Mouse (Mus musculus): ENCODE measurements at regions not wholly inside any gene's neighbourhood (a gene's known extent, or its start where the extent isn't known, plus 50 kb on each side); places are given as distances from the start of the nearest gene placed in this dataset.
"Not testable (repeated sequence)": the region's sequence is repeated elsewhere in the genome, so short reads cannot be mapped to it uniquely, and the experiment has no call there.

DNA sequence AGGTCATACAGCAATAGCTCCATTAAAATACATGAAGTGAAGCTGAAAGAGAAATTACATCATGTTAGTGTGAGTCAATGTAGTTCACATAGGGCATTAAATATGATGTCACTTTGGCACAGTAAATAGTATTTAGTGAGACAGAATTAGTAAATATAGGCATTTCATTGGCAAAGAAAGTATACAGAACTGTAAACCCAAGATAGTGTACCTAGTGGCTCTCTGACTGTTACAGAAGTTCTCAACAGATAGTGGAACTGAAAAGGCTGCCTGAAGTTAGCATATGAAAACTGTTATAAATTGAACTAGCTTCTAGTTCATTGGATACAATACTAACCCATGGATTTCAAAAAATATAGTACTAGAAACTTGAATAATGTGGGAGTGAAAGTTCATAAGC is 1642.1 kb upstream of the Cdh6 start:
- Histone ChIP-seq H3K4me1 (ENCODE audit: control insufficient read depth, insufficient read depth, low read length) (no peaks in the 10 kb centered on the region), H3K4me3 (ENCODE audit: insufficient read depth, low read depth, low read length) (no peak overlapping the region), H3K27me3 (ENCODE audit: control insufficient read depth, insufficient read depth, low read length) (no peaks in the 10 kb centered on the region), H3K9ac (ENCODE audit: low read depth, low read length) (no peak overlapping the region), H3K27ac (replicated peaks; ENCODE audit: insufficient read depth, low read depth, low read length) (no peak overlapping the region), H3K36me3 (ENCODE audit: control insufficient read depth, insufficient read depth, low read length) (no peaks in the 10 kb centered on the region), H3K79me2 (ENCODE audit: control insufficient read depth, insufficient read depth, low read length) (no peaks in the 10 kb centered on the region)
- no peak for DNase-seq (ENCODE audit: extremely low read depth, low read depth, low spot score)
- no peak for TF ChIP-seq POLR2A (IDR thresholded peaks at IDR 0.05; ENCODE audit: extremely low read depth, insufficient read depth, low read length)
- TF ChIP-seq CTCF (IDR thresholded peaks at IDR 0.05; ENCODE audit: low read depth, low read length) = no peak

DNA sequence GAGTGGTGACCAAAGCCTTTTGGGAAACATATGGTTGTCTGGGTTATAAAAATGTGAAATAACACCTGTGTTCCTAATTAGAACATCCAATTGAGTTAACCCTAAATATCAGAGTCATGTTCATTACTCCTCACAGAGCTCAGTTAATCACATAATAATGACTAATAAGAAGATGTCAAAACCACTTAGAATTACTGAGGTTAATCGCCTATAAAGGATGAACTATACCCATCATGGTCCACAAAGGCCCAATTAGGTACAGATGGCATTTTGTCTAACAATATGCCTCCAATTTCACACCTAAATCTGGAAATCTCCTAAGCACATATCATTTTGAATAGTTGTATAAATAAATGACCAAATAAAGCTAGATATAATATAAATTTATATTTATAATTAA is 1633.4 kb upstream of the Cdh6 start:
- H3K4me1 ChIP-seq (ENCODE audit: control insufficient read depth, insufficient read depth, low read length) = no peaks in the 10 kb centered on the region
- H3K36me3 ChIP-seq (ENCODE audit: control insufficient read depth, insufficient read depth, low read length) = no peaks in the 10 kb centered on the region
- no peaks in the 10 kb centered on the region for H3K27me3 ChIP-seq (ENCODE audit: control insufficient read depth, insufficient read depth, low read length)
- H3K79me2 ChIP-seq (ENCODE audit: control insufficient read depth, insufficient read depth, low read length) = no peaks in the 10 kb centered on the region
- WGBS = 50% methylated on average over 1 of the region's 1 CpGs
- DNase-seq (ENCODE audit: extremely low read depth, low read depth, low spot score) = no peak
- TF ChIP-seq POLR2A (IDR thresholded peaks at IDR 0.05; ENCODE audit: extremely low read depth, insufficient read depth, low read length) (no peak), CTCF (IDR thresholded peaks at IDR 0.05; ENCODE audit: low read depth, low read length) (no peak)
- H3K4me3 ChIP-seq (ENCODE audit: insufficient read depth, low read depth, low read length) = no peak overlapping the region
- H3K27ac ChIP-seq (replicated peaks; ENCODE audit: insufficient read depth, low read depth, low read length) = no peak overlapping the region
- no peak overlapping the region for H3K9ac ChIP-seq (ENCODE audit: low read depth, low read length)

DNA sequence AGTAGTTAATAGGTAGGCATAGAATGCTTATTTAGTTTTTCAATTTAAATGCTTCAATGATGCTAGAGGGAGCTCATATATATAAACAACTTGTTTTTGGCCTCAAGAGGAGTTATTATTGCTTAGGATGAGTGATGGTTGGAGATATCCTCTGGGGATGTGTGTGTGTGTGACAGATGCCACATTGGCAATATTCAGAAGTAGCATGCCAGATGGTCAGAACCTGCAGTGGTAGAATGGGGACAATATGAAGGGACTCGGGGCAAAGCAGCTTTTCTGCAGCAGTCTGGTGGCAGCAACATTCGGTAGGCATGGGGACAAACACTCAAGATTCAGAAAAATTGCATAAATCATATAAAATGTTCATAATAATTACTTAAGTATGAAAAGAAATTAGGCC is 1621.7 kb upstream of the Cdh6 start:
- Histone ChIP-seq H3K4me3 (ENCODE audit: insufficient read depth, low read depth, low read length) (no peak overlapping the region), H3K36me3 (ENCODE audit: control insufficient read depth, insufficient read depth, low read length) (no peaks in the 10 kb centered on the region), H3K27me3 (ENCODE audit: control insufficient read depth, insufficient read depth, low read length) (no peaks in the 10 kb centered on the region), H3K9ac (ENCODE audit: low read depth, low read length) (no peak overlapping the region), H3K27ac (replicated peaks; ENCODE audit: insufficient read depth, low read depth, low read length) (no peak overlapping the region), H3K79me2 (ENCODE audit: control insufficient read depth, insufficient read depth, low read length) (no peaks in the 10 kb centered on the region), H3K4me1 (ENCODE audit: control insufficient read depth, insufficient read depth, low read length) (no peaks in the 10 kb centered on the region)
- WGBS = 50% methylated on average over 2 of the region's 2 CpGs
- TF ChIP-seq CTCF (IDR thresholded peaks at IDR 0.05; ENCODE audit: low read depth, low read length) (no peak), POLR2A (IDR thresholded peaks at IDR 0.05; ENCODE audit: extremely low read depth, insufficient read depth, low read length) (no peak)
- no peak for DNase-seq (ENCODE audit: extremely low read depth, low read depth, low spot score)

DNA sequence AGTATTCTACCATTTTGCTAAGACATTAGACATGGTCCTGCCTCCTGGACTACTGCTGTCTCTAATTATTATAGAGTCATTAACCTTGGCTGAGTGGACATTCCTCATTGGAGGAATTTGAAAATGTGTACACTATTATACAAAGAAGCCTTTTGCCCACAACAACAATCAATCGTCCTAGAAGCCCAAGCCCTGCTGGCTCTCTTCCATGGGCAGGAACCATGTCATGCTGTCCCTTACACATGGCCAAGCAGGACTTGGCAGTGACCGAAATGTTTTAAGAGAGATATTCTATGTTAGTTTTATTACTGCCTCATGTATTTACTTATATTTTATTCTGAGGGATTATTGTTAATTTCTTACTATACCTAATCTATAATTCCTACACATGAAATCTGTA is 1607.3 kb upstream of the Cdh6 start:
- H3K79me2 ChIP-seq (ENCODE audit: control insufficient read depth, insufficient read depth, low read length) = no peaks in the 10 kb centered on the region
- peak; percentile 3 for DNase-seq (ENCODE audit: extremely low read depth, low read depth, low spot score)

DNA sequence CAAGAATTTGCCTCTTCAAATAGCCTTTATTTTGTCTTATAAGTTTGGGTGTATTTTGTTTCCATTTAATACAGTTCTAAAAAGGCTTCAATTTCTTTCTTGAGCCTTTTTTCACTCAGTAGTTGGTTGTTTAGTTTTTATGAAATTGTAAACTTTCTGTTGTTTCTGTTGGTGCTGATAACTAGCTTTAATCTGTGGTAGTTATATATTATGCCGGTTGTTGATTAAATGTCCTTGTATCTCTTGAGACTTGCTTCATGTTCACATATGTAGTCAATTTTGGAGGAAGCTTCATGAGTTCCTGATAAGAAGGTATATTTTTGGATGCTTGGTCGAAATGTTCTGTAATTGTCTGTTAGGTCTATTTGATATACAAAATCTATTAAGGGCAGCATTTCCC is 1568.3 kb upstream of the Cdh6 start:
- no peaks in the 10 kb centered on the region for H3K36me3 ChIP-seq (ENCODE audit: control insufficient read depth, insufficient read depth, low read length)
- 81% methylated on average over 2 of the region's 2 CpGs for WGBS
- no peak for DNase-seq (ENCODE audit: extremely low read depth, low read depth, low spot score)
- no peak overlapping the region for H3K4me3 ChIP-seq (ENCODE audit: insufficient read depth, low read depth, low read length)
- H3K4me1 ChIP-seq (ENCODE audit: control insufficient read depth, insufficient read depth, low read length) = no peaks in the 10 kb centered on the region
- TF ChIP-seq CTCF (IDR thresholded peaks at IDR 0.05; ENCODE audit: low read depth, low read length) (no peak), POLR2A (IDR thresholded peaks at IDR 0.05; ENCODE audit: extremely low read depth, insufficient read depth, low read length) (no peak)
- H3K79me2 ChIP-seq (ENCODE audit: control insufficient read depth, insufficient read depth, low read length) = no peaks in the 10 kb centered on the region
- no peak overlapping the region for H3K9ac ChIP-seq (ENCODE audit: low read depth, low read length)
- no peak overlapping the region for H3K27ac ChIP-seq (replicated peaks; ENCODE audit: insufficient read depth, low read depth, low read length)
- H3K27me3 ChIP-seq (ENCODE audit: control insufficient read depth, insufficient read depth, low read length) = no peaks in the 10 kb centered on the region

More for the DNA sequence above, 1607.3 kb upstream of the Cdh6 start:
- H3K27ac ChIP-seq (replicated peaks; ENCODE audit: insufficient read depth, low read depth, low read length) = no peak overlapping the region
- no peak for TF ChIP-seq CTCF (IDR thresholded peaks at IDR 0.05; ENCODE audit: low read depth, low read length)
- no peak for TF ChIP-seq POLR2A (IDR thresholded peaks at IDR 0.05; ENCODE audit: extremely low read depth, insufficient read depth, low read length)
- 81% methylated on average over 2 of the region's 2 CpGs for WGBS
- no peak overlapping the region for H3K9ac ChIP-seq (ENCODE audit: low read depth, low read length)
- H3K27me3 ChIP-seq (ENCODE audit: control insufficient read depth, insufficient read depth, low read length) = no peaks in the 10 kb centered on the region
- no peak overlapping the region for H3K4me3 ChIP-seq (ENCODE audit: insufficient read depth, low read depth, low read length)
- no peaks in the 10 kb centered on the region for H3K36me3 ChIP-seq (ENCODE audit: control insufficient read depth, insufficient read depth, low read length)
- H3K4me1 ChIP-seq (ENCODE audit: control insufficient read depth, insufficient read depth, low read length) = no peaks in the 10 kb centered on the region

DNA sequence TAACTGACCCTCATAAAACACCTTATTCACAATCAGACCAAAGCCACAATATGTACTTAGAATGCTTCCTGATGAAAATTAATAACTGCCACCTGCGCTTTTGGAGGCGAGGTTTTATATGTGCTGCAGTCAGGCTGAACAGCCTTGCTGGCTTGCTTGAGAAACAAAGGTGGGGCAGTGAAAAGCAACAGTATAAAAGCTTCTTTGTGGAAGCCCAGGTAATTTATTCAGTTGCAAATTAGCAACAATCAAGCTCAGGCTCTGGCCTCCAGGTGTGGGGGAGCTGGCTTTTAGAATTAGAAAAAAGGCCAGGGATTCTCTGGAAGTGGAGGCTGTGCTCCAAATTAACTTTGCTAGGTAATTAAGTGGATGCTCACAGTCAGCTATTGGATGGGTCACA is 1524.5 kb upstream of the Cdh6 start:
- DNase-seq (ENCODE audit: extremely low read depth, low read depth, low spot score); H3K27ac ChIP-seq (replicated peaks; ENCODE audit: insufficient read depth, low read depth, low read length); H3K79me2 ChIP-seq (ENCODE audit: control insufficient read depth, insufficient read depth, low read length); H3K36me3 ChIP-seq (ENCODE audit: control insufficient read depth, insufficient read depth, low read length); H3K27me3 ChIP-seq (ENCODE audit: control insufficient read depth, insufficient read depth, low read length); H3K9ac ChIP-seq (ENCODE audit: low read depth, low read length); H3K4me3 ChIP-seq (ENCODE audit: insufficient read depth, low read depth, low read length); H3K4me1 ChIP-seq (ENCODE audit: control insufficient read depth, insufficient read depth, low read length): not testable (repeated sequence)
- 91% methylated on average over 2 of the region's 2 CpGs for WGBS

Measured in liver, adult 2 months (tissue).